Mouse (Mus musculus) heart, postnatal 4 days (tissue): ENCODE measurements around the gene Triobp. TPM values are rescaled to one million over a fixed set of nuclear protein-coding genes. Genes with fewer than 3 reads are reported as not detected.
"Not testable (repeated sequence)": the region's sequence is repeated elsewhere in the genome, so short reads cannot be mapped to it uniquely, and the experiment has no call there.

Experiments
- DNase-seq: peaks from one replicate; pipeline ENCODE4 v3.0.0; 2021
- total RNA-seq, 2 experiments: library from RNA; stranded (reverse); gene quantifications; 2 replicates each; pipeline ENCODE4 v1.2.3; 2021

Triobp gene
- total RNA-seq, 2 experiments from 2014 or later = 59.0 to 68.2 TPM

DNA sequence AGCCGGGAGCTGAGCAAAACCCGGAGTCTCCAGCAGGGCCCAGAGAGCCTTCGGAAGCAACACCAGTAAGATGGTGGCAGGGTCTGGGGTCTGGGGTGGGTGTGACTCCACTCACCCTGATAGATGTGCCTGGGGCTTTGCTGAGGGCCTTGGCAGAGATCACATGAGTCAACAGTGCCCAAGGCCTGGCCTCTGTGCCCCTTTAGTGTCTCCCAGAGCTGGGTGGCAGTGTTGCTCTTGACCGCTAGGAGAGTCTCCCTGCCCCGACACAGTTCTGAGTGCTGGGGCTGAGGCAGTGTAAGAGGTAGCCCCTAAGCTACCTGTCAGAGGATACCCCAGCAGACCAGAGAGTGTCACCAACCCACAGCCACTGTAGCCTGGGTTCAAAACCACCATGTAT is 54.0 kb downstream of the Triobp start:
- DNase-seq = no peak

DNA sequence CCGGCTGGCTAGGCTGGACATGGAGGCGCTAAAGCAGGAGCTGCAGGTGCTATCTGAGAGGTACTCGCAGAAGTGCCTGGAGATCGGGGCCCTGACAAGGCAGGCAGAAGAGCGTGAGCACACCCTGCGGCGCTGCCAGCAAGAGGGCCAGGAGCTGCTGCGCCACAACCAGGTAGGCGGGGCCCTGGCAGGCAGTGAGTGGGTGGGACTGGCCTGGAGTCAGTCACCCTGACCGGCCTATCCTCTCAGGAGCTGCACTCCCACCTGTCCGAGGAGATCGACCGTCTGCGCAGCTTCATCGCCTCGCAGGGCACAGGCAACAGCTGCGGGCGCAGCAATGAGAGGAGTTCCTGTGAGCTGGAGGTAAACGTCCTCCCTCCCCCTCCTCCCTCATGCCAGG is 54.5 kb downstream of the Triobp start:
- DNase-seq = peak; percentile 45

DNA sequence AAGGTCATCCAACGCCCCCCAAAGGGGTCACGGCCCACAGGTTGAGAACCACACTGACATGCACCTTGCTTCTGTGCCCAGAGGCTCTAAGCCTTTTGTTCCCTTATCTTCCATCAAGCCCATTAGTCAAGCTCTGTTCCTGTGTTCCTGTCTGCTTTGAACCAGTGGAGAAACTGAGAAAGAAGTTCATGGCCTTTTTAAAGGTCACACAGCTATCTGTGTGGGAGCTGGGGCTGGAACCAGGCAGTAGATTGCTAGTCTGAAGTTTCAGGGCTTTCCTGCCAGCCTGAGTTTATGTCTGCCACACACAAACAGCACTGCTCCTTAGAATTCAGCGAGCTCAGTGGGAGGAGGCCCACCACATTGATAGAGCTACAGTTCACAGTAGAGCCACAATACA is 55.6 kb downstream of the Triobp start:
- no peak for DNase-seq

DNA sequence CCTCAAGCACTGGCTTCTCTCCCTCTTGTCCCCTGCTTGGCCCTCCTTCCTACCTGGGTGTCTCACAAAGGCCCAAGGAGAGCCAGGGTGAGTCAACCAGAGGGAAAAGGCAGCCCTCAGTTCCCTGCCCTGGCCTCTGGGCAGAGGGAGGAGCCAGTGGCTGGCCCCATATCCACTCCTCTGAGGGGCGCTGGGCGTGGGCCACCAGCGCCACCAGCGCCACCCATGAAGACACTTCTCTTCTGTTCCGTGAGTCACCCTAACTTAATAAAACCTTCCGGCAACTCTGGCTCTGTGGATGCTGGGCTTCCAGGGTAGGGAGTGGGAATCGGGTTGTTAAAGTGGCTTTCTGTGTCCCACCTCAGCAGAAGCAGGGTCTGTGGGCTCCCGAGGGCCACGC is 58.1 kb downstream of the Triobp start:
- no peak for DNase-seq

DNA sequence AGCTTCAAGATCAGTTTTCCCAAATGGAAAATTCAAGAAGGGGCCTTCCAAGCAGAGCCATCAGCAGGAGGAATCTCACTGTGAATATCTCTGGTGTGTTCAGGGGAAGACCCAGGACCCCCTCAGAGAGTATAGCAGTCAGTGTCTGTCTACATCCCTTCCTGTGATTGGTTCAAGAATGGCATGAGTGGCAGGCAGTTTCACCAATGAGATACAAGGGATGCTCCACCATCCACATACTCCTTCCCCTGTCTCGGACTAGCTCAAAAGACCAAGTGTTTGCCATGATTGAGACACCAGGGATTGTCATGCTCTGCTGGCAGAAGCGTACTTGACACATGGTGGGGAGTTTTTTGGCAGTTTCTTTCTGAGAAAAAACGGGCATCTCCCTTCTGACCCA is 59.1 kb downstream of the Triobp start:
- no peak for DNase-seq

DNA sequence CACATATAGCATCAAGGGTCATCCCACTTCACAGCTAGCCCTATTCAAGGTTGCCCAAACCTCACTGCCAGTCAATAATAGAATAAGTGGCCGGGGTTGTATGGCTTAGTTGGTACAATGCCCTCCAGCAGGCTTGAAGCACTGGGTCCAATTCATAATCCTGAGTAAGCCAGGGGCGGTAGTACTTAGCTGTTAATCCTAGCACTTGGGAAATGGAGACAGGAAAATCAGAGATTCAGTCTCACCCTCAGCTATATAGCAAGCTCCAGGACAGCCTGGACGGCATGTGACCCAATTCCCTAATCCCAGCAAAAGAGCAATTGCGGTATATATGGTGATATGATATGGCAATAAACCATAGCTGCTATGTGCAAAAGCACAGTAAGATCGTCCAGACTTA is 59.5 kb downstream of the Triobp start:
- no peak for DNase-seq

DNA sequence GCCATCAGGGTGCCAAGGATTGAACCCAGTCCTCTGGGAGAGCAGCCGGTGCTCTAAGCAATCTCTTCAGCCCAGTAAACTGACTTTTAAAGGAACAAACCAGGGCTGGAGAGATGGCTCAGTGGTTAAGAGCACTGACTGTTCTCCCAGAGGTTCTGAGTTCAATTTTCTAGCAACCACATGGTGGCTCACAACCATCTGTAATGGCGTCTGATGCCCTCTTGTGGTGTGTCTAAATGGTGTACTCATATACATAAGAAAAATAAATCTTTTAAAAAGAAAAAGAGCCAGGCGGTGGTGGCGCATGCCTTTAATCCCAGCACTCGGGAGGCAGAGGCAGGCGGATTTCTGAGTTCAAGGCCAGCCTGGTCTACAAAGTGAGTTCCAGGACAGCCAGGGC is 60.3 kb downstream of the Triobp start:
- DNase-seq = not testable (repeated sequence)

DNA sequence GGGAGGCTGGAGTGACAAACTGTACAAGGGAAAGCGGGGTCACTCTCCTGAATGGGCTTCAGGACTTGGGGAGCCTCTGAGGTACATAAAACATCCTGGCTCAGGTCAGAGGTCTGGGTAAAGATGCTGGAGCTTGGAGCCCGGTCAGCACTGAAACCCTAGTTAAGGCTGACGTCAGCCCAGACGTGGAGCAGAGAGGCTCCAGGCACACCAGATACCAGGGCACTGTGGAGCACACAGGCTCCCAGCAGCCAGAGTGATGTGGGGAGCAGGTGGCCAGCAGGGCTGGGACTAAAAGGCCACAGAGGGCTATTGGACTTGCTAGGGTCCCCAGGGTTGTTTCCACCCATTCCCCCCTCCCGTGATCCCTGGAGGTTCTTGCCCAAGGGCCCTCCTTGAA is 62.2 kb downstream of the Triobp start:
- no peak for DNase-seq

DNA sequence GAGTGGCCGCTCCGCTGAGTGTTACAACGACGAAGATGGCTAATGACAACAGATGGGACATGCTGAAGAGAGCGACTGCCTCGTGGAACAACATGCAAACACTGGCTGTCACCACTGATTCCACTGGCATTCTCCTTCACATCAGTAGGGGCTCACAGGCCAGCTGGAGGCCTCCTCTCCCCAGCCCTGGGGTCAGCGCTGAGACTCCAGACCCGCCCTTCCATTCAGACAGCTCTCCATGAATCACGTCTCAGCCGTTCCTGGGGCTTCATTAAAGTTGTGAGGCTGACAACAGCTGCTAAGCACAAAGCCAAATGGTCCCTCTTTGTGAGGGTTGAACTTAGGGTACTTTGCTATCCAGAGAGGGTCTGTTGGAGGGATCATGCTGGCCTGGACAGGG is 64.0 kb downstream of the Triobp start:
- no peak for DNase-seq

DNA sequence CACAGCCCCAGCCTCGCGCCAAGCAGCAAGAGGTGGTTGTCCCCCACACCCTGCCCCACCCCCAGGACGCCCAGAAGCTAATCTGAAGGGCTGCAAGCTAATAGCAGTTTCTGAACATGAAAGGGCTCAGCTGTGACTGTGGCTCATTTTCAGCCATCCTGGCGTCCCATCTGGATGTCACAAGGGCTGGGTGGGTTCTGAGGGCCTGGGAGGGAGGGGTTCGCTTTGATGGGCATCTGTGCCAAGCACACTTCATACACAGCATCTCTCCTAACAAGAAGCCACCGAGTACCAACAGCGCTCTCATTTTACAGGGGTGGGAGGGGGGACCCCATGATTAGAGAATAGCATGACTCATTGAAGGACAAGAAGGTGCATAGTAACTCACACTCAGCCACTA is 65.9 kb downstream of the Triobp start:
- no peak for DNase-seq

DNA sequence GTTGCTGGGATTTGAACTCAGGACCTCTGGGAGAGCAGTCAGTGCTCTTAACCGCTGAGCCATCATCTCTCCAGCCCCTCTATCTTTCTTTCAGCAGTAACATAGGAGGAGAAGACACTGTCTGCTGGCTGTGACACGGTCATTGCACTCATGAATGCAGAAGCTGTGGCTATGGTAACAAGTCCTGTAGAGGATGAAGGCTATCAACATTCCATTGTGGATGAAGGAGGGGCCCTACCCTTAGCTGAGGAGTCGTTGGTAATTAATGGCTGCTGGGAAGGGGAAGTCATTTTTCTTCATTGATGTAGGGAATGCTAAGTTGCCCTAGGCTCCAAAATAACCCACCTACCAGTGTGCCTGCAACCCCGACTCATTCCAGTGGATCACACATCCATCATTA is 70.7 kb downstream of the Triobp start:
- no peak for DNase-seq

DNA sequence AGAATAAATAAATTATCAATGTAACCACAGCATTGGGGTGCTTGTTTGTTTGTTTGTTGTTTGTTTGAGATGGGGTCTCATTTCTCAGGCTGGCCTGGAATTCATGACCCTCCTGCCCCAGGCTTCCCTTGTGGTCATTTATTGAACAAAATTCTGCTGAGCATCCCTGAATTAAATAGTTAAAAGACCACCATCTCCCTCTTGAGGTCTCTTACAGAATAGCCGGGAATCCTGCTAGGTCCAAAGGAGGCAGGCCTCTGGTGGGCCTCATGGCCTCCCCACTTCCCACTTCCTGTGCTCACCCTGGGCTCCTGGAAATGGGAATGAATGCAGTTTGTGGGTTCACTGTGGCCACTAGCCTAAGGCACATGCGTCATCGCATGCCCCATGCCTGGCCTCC is 71.4 kb downstream of the Triobp start:
- no peak for DNase-seq

DNA sequence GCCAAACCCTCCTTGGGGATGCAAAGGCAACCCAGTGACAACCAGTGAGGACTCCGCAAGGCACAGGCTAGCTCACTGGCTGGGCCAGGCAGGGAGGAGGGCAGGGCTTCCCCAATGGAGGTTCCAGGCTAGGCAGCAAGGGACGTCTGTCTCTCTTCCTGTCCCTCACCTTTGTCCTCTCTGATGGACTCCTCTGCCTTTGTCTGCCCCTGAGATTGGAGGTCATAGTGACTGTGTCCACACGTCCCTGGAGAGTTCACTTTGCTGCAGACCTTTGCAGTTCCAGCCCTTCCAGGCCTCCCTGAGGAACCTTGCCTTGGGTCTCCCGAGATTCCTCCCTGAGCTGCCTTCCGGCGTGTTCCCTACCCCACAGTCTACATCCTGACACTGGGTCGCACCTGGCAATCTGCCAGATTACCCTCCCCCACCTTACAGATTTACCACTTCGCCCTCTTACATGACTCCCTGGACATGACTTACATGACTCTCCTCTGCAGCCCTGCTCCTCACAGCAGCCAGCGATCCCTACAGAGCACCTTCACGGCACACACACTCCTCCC is 75.2 kb downstream of the Triobp start:
- no peak for DNase-seq

DNA sequence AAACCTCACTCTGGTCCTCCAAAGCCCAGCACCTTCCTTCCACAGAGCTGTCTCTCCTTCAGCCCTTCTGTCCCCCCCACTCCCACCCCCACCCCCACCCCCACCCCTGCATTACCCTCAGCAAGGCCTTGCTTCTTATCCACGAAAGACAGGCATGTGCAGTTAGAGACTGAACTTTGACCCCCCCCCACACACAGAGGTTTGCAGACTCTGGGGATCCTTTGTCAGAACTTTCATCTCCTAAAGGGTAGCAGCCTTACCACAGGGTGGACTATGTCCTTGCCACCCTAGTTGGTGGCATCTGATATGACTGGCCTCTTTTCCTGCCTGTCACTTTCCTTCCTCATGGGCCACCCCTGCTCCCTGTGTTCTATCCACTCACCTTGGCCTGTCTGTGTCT is 75.8 kb downstream of the Triobp start:
- no peak for DNase-seq

DNA sequence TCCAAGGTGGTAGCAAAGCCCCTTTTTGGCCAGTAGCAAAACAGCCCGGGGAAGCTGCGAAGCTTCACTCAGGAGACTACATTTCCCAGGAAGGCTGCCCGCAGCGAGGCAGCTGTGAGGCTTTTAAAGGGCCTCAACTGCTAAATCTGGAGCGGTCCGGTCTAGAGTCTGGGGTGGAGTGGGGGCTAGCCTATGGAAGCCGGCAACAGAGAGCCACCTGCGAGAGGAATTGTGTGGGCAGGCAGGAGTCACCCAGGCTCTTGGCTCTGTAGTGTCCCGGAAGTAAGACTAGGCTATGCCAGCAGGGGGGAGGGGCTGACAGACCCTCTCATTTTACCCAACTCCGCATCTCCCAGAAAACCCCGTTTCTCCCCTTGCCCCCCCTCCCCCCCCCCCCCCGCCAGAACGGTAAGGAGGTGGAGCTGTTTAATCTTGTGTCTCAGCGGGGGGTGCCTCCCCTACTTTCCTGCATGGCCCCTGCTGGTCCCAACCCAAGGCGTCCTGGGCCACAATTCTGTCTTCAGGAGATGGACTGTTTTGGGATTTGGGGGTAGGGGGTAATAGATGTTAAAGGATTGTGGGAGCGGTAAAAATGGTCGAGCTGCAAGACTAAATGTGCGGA is 78.3 kb downstream of the Triobp start:
- DNase-seq = no peak

DNA sequence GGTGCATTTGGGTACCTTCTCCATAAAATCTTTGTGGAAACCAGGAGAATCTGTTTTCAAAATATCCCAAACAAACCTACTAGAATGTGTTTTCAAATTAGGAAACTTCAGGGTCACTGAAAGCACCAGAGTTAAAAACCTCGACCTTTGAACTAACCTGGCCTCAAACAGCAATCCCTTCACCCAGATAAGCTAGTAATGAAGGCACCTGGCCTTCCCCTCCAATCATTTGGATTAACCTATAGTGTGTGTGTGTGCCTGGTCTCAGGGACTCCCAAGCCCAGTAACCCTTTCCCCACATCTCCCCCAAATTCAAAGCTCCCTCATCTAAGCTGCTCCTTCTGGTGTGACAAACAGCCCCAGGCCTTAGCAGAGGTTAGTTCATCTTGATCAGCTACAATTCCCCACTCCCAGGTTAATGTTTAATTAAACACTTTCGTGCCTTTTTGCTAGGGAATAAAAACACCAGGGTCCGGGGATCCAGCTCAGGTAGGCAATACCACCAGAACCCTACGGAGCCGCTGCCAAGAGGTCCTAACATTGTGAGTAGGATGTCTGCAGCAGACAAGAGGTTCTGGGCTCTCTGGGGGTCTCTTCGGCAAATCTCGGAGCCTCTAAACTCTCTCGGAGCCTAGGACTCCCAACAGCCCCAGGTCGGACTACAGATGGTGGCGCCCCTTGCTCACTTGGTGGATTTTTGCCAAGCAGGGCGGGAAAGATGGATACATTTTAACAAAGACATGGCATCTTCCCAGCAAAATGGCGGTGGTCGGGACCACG is 79.2 kb downstream of the Triobp start:
- peak; percentile 38 for DNase-seq

DNA sequence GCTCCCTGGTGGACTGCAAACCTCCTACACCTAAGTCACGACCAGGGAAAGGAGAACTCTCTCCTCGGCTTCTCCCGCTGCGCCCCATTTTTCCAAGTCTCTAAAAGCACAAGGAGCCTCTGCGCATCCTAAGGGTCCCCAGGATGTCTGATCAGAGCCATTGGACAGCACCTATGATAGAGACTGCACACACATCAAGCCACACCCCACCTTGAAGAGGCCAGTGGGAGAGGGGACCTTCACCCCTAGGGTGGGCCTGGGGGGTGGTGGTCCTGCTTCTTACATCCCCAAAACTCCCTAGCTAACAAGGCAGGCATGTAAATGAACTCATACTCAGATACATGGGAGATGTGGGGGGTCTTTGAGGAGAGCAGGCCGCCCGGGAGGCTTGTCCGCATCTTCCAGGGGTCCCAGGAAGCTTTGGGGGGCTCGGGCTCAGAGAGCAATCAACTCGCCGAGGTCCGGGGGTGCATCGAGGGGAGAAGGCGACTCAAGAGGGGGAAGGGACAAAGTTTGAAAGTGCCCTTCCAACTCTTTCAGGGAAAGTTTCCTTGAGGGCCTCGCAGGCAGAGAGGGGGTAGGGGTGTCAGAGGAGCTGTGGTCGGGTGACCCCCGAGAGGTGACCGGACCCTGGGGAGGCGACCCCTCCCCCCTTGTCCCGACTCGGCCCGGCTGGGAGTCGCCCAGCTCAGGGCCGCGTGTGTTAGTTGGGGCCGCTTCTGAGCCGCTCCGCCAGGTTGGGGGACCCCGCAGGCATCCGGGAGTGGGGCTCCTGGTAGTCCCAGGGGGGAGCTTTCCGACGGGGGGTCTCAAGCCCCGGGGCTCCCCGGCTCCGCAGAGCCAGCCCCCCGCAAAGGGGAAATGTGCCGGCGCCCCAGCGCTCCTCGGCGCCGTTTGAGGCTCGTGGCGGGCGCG is 80.0 kb downstream of the Triobp start:
- peak; percentile 67 for DNase-seq

DNA sequence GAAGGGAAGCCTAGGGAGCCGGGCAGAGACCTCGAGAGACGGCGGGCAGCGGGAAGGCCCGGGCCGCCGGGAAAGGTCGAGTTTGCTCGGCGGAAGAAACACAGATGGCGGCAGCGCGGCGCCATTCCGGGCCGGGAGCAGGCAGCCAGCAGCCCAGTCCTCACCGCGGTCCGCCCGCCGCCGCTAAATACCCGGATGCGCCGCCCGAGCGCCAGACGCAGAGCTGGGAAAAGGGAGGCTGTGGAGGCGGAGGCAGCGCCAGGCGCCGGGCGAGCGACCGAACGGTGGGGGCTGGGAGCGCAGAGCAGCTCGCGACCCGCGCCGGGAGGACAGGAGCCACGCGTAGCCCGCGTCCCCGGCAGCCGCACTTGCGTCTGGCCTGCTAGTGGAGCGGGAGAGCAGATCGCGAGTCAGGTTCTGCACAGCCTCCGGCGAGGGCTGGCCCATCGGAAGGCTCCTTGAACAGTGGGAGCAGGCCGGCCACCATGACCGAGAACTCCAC is 80.8 kb downstream of the Triobp start, which contains the start of gene H1f0:
H1f0 (plus strand) TSS at position 214 of the 502 bp plus-strand sequence.
- DNase-seq = peak; percentile 98

DNA sequence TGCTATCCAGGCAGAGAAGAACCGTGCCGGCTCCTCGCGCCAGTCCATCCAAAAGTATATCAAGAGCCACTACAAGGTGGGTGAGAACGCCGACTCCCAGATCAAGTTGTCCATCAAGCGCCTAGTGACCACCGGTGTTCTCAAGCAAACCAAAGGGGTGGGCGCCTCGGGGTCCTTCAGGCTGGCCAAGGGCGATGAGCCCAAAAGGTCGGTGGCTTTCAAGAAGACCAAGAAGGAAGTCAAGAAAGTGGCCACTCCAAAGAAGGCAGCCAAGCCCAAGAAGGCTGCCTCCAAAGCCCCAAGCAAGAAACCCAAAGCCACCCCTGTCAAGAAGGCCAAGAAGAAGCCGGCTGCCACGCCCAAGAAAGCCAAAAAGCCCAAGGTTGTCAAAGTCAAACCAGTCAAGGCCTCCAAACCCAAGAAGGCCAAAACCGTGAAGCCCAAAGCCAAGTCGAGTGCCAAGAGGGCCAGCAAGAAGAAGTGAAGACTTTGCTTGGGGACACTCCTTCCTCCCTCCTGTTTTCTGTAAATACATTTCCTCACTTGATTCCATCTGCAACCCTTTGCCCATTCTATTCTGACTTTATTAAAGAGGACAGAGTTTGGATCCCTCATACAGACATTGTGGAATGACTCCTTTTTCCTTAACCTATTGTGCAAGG is 81.4 kb downstream of the Triobp start:
- DNase-seq = no peak

DNA sequence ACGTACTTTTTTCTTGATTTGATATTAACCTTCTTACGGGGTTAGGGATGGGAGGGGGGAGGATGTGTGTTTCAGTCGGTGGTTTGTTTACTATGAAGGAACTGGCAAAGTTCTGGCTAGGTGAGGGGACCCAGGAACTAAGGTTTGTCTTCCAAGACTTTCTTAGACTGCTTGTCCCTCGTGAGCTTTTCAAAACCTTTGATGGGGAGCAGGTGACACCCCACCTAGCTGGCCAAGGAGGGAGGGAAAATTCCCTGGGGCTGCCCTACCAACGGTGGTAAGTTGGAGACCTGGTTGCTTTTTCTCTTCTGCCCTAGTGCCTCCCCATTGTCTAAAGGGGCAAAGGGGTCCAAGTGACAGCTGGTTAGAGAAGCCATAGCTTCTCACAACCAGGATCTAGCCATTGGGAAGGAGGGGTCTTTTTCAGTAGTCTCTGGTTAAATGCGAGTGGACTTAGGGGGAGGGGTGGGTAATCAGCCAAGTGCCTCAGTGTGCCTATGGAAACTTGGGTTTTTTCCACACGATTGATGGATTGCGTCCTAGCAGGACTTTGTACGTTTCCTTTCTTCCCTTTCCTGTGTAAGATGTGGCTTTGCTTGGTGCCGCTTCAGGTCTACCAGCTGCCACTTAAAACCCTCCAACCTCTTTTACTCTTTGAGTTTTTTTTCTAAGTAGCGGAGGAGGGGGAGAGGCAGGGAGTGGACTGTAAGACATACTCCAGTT is 82.2 kb downstream of the Triobp start:
- no peak for DNase-seq
